In genomic region chrX:48367841-48368240, GRCm38 (mm10) we compare ENCODE assay signal across 26 mouse cellular contexts.
"Had no signal": no experiment of that assay in that cellular context is flagged by ENCODE, and none has a peak within 500 bp of the region (broad histone marks: within the 10 kb centered on the region; RNA-seq: fewer than 3 reads in every experiment).

No protein-coding gene starts in this region.

- H3K9ac ChIP-seq: heart, embryonic 13.5 days; heart, embryonic 15.5 days; hindbrain, embryonic 13.5 days; hindbrain, embryonic 15.5 days; kidney, embryonic 15.5 days; limb, embryonic 13.5 days; limb, embryonic 15.5 days; liver, embryonic 12.5 days; liver, embryonic 14.5 days had no signal

- H3K36me3 ChIP-seq: heart, embryonic 15.5 days had no signal

- H3K4me1 ChIP-seq: heart, embryonic 15.5 days; hindbrain, embryonic 15.5 days; liver, embryonic 12.5 days had no signal

- DNase-seq: gastrocnemius, postnatal 14 days; gastrocnemius, postnatal 36 days; heart, adult 11 months; heart, postnatal 14 days; heart, postnatal 36 days; kidney, adult 11 months; kidney, adult 2 months; kidney, adult 9 months; kidney, postnatal 14 days; kidney, postnatal 36 days; layer of hippocampus, adult 9-11 months; layer of hippocampus, postnatal 36 days; left cerebral cortex, postnatal 4 days had no signal

- ATAC-seq: hindbrain, postnatal 0 days; intestine, embryonic 16.5 days; liver, embryonic 12.5 days had no signal

- H3K4me3 ChIP-seq: heart, adult 2 months; heart, embryonic 13.5 days; heart, embryonic 15.5 days; hindbrain, embryonic 13.5 days; hindbrain, embryonic 15.5 days; kidney, embryonic 15.5 days; limb, embryonic 13.5 days; limb, embryonic 15.5 days; liver, embryonic 12.5 days had no signal

- H3K27me3 ChIP-seq: heart, embryonic 15.5 days; hindbrain, embryonic 13.5 days; hindbrain, embryonic 15.5 days; kidney, embryonic 15.5 days; limb, embryonic 13.5 days; limb, embryonic 15.5 days; liver, embryonic 12.5 days had no signal

- H3K27ac ChIP-seq: heart, adult 2 months; heart, embryonic 13.5 days; heart, embryonic 15.5 days; hindbrain, embryonic 13.5 days; hindbrain, embryonic 15.5 days; hindbrain, postnatal 0 days; kidney, embryonic 15.5 days; kidney, postnatal 0 days; limb, embryonic 13.5 days; limb, embryonic 15.5 days; liver, embryonic 12.5 days; liver, embryonic 14.5 days had no signal
